25 mouse cellular contexts compared by ENCODE assay signal in the genomic region with DNA sequence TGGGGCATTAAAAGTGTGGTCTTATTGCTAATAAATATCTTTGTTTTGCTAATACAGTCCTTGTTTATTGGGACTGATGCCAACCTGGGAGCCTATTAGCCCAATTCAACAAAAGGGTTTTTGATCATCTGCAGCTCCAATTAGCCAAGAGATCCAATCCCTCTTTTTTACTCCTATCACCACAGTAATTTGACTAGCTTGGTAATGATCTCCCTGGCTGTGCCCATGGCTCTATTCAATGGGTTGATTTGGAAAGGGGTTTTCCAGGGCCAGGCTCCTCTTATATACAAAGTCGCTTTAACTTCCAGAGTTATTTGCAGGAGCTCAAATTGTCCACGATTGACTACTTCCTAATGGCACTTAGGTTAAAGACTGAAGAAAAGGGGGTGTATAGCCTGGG.
A peak's percentile ranks its signal among the peaks of the same experiment; 100 is the strongest.
DNase-seq lines count a peak whose midpoint lies in the region; ATAC-seq lines count a peak whose summit lies in the region.
"Had no signal": no experiment of that assay in that cellular context is flagged by ENCODE, and none has a peak within 500 bp of the region (broad histone marks: within the 10 kb centered on the region; RNA-seq: fewer than 3 reads in every experiment).

No protein-coding gene starts in this region.

- H3K4me2 ChIP-seq in forebrain, embryonic 13.5 days = no peak overlapping the region
- H3K4me2 ChIP-seq in forebrain, embryonic 16.5 days (ENCODE audit: low read length) = no peak overlapping the region
- H3K4me2 ChIP-seq: embryonic facial prominence, embryonic 13.5 days; heart, embryonic 13.5 days; hindbrain, embryonic 12.5 days; hindbrain, embryonic 15.5 days had no signal

- WGBS in forebrain, embryonic 13.5 days = 9% methylated on average over 2 of the region's 2 CpGs
- WGBS in forebrain, embryonic 16.5 days = 7% methylated on average over 2 of the region's 2 CpGs

- H3K27me3 ChIP-seq in forebrain, embryonic 13.5 days = peaks cover 64% of the 10 kb centered on the region
- H3K27me3 ChIP-seq in forebrain, embryonic 16.5 days (replicated peaks; ENCODE audit: control insufficient read depth, insufficient read depth, low read length) = peaks cover 29% of the 10 kb centered on the region
- H3K27me3 ChIP-seq: embryonic facial prominence, embryonic 13.5 days; heart, embryonic 13.5 days; hindbrain, embryonic 12.5 days; hindbrain, embryonic 15.5 days had no signal

- no peaks in the 10 kb centered on the region for H3K9me3 ChIP-seq in forebrain, embryonic 13.5 days (replicated peaks)
- no peaks in the 10 kb centered on the region for H3K9me3 ChIP-seq in forebrain, embryonic 16.5 days (ENCODE audit: control insufficient read depth, low read length)
- H3K9me3 ChIP-seq: embryonic facial prominence, embryonic 10.5 days; embryonic facial prominence, embryonic 13.5 days; heart, embryonic 13.5 days; hindbrain, embryonic 12.5 days; hindbrain, embryonic 15.5 days had no signal

- H3K36me3 ChIP-seq in forebrain, embryonic 13.5 days (ENCODE audit: poor library complexity, severe bottlenecking) = no peaks in the 10 kb centered on the region
- no peaks in the 10 kb centered on the region for H3K36me3 ChIP-seq in forebrain, embryonic 16.5 days (ENCODE audit: control insufficient read depth, insufficient read depth)
- H3K36me3 ChIP-seq: embryonic facial prominence, embryonic 10.5 days; embryonic facial prominence, embryonic 13.5 days; heart, embryonic 13.5 days; hindbrain, embryonic 12.5 days; hindbrain, embryonic 15.5 days had no signal

- DNase-seq in retina, postnatal 1 day = peak; percentile 25
- DNase-seq in retina, embryonic 14.5 days (ENCODE audit: low spot score) = no peak
- DNase-seq in left cerebral cortex, postnatal 14 days (ENCODE audit: low spot score in 2 of 2) = no peak
- no peak for DNase-seq in heart, postnatal 4 days
- DNase-seq: adrenal gland, postnatal 10 days; adrenal gland, postnatal 36 days; cerebellum, adult 11-12 months; cerebellum, adult 8-10 months; cerebellum, postnatal 10 days; cerebellum, postnatal 36 days; embryo, embryonic 11 days; gastrocnemius, postnatal 25 days; heart, adult 18-20 months; heart, postnatal 14 days; kidney, adult 2 months had no signal

- ATAC-seq in forebrain, embryonic 13.5 days = peak; percentile 55; the same call in 1 of the 2 replicates
- ATAC-seq in forebrain, embryonic 16.5 days = peak; percentile 68
- ATAC-seq: activated CD4-positive, CD25-positive, alpha-beta regulatory T cell, adult 4 months; CD4-positive, CD25-positive, alpha-beta regulatory T cell, adult 4 months; intestine, postnatal 0 days had no signal

- no peak overlapping the region for H3K27ac ChIP-seq in forebrain, embryonic 13.5 days
- no peak overlapping the region for H3K27ac ChIP-seq in forebrain, embryonic 16.5 days (ENCODE audit: low read length)
- H3K27ac ChIP-seq: embryonic facial prominence, embryonic 10.5 days; embryonic facial prominence, embryonic 13.5 days; heart, embryonic 13.5 days; hindbrain, embryonic 12.5 days; hindbrain, embryonic 15.5 days had no signal

- H3K9ac ChIP-seq in forebrain, embryonic 13.5 days = no peak overlapping the region
- H3K9ac ChIP-seq in forebrain, embryonic 16.5 days (replicated peaks; ENCODE audit: low read depth, low read length) = no peak overlapping the region
- H3K9ac ChIP-seq: embryonic facial prominence, embryonic 13.5 days; heart, embryonic 13.5 days; hindbrain, embryonic 12.5 days; hindbrain, embryonic 15.5 days had no signal

- no peaks in the 10 kb centered on the region for H3K4me1 ChIP-seq in forebrain, embryonic 13.5 days
- no peaks in the 10 kb centered on the region for H3K4me1 ChIP-seq in forebrain, embryonic 16.5 days (replicated peaks; ENCODE audit: control insufficient read depth, insufficient read depth, low read length)
- H3K4me1 ChIP-seq: embryonic facial prominence, embryonic 10.5 days; embryonic facial prominence, embryonic 13.5 days; heart, embryonic 13.5 days; hindbrain, embryonic 12.5 days; hindbrain, embryonic 15.5 days had no signal

- intact Hi-C loops in left cerebral cortex, postnatal 14 days (cut with DNase I) = no loop called here

- H3K4me3 ChIP-seq in forebrain, embryonic 13.5 days = no peak overlapping the region
- no peak overlapping the region for H3K4me3 ChIP-seq in forebrain, embryonic 16.5 days (replicated peaks; ENCODE audit: low read length)
- H3K4me3 ChIP-seq: embryonic facial prominence, embryonic 10.5 days; embryonic facial prominence, embryonic 13.5 days; heart, embryonic 13.5 days; hindbrain, embryonic 12.5 days; hindbrain, embryonic 15.5 days had no signal
